Mouse (Mus musculus): ENCODE measurements at regions not wholly inside any gene's neighbourhood (a gene's known extent, or its start where the extent isn't known, plus 50 kb on each side); places are given as distances from the start of the nearest gene placed in this dataset.

GRCm38 (mm10) chr15:38351701-38352100 is 926.3 kb downstream of the 4930447A16Rik start:
- in situ Hi-C loops (cut with MboI, MseI): loop anchor here (10.0 kb wide), 1 partner anchor 1333 kb away; no protein-coding TSS in a partner anchor

GRCm38 (mm10) chr15:38353371-38353770 is 928.0 kb downstream of the 4930447A16Rik start:
- in situ Hi-C loops (cut with MboI, MseI): loop anchor here (10.0 kb wide), 1 partner anchor 1331 kb away; no protein-coding TSS in a partner anchor

- in situ Hi-C loops (cut with MboI, MseI): loop anchor here (10.0 kb wide), 1 partner anchor 1326 kb away; no protein-coding TSS in a partner anchor
Measured at GRCm38 (mm10) chr15:38359053-38359452, 933.7 kb downstream of the 4930447A16Rik start.

DNA sequence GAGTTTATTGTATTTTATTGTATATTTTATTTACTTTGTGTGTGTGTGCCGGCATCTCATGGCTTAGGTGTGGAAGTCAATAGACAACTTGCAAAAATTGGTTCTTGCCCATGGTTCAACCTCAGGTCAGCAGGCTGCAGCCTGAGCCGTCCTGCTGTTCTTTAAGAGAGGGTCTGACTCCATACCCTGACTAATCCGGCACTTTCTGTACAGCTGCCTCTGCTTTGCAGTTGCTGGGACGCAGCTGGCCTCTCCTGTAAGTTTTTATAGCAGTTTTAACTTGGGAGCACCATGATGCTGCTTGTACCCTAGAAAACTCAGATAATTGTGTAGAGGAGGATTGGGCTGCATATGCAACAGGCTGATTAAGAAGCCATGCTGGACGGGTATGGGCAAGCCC is 938.2 kb downstream of the 4930447A16Rik start:
- in situ Hi-C loops (cut with MboI, MseI): no loop called here

- in situ Hi-C loops (cut with MboI, MseI): no loop called here
Measured at GRCm38 (mm10) chr15:38364014-38364413, 938.7 kb downstream of the 4930447A16Rik start.

DNA sequence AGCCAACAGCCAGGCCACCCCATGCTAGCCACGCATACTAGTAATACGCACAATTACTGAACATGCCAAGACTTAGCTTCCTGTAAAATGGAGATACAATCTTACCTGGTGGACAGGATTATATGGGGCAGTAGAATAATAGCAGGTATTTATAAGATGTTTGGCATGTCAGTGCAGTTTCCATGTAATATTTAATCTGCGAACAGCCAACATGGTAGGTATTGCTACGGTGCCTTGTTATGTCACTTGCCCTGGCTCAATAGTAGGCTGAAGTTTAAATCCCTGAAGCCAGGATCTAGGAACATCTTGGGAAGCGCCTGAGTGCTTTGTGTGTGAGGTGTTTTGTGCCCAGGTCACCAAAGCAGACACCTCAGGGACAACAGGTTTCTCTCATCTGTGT is 942.3 kb downstream of the 4930447A16Rik start:
- in situ Hi-C loops (cut with MboI, MseI): no loop called here

- in situ Hi-C loops (cut with MboI, MseI): no loop called here
Measured at GRCm38 (mm10) chr15:38368291-38368690, 942.9 kb downstream of the 4930447A16Rik start.

DNA sequence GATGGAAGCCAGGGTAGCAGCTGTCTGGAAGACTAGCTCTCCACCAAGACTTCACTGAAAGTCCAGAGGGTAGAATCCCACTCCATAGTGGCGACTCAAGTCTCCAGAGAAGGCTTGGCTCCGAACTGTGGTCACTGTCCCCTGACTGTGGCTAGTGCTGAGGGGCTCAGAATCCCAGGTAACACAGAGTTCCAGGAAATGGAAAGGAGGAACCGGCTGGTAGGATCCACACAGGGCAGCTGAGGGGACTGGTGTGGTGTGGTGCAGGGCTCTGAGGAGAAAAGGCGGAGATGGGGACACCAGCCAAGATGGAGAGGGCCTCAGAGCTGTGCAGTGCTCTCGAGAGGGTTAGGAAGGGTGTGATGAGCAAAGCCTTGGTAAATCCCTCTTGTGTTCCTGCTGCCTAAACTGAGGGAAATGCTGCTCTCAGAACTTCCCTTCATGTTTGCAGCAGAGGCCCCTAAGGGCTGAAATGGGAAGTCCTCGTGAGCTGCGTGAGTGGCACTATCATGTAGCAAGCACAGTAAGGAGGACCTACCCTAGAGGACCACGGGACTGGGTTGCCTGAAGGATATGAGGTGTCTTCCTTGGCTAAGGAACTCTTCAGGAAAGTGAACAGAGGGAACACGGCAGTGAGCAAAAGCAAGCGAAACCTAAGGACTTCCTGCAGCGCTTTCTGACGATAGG is 946.2 kb downstream of the 4930447A16Rik start:
- in situ Hi-C loops (cut with MboI, MseI): no loop called here

DNA sequence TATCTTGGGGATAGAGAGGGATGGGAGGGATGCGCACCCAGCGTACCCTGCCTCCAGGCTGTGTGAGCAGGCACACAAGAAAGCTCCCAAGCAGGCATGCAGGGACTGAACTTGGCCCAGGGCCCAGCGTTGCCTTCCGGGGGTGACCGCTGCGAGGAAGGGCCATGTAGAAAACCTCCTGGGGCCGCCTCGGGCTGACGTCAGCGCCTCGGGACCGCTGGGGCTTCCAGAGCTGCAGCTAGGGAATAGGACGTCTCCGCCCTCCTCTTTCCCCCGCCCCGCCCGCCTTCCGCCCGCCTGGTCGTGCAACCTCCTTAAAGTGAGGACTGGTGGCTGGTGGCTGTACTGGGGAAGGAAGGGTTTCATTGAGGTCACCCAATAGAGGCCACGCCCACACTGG is 948.4 kb downstream of the 4930447A16Rik start:
- in situ Hi-C loops (cut with MboI, MseI): no loop called here

DNA sequence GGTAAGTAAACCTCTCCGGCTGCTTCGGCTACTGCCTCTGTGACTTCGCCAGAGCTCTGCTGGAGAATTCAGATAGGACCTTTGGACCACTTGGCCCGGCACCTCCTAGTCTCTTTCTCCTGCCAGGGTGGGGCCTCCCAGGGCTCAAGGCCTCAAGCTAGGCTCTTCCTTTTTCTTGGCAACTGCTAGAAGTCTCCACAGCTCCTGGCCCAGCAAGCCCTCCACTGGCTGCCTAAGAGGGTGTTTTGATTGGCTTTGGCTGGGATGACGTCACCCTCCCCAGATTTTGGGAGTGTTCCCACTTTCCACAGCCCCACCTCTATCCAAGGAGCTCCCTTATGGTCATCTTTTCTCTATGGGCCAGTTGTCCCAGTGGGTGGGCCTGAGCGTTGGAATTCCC is 949.4 kb downstream of the 4930447A16Rik start:
- in situ Hi-C loops (cut with MboI, MseI): no loop called here

DNA sequence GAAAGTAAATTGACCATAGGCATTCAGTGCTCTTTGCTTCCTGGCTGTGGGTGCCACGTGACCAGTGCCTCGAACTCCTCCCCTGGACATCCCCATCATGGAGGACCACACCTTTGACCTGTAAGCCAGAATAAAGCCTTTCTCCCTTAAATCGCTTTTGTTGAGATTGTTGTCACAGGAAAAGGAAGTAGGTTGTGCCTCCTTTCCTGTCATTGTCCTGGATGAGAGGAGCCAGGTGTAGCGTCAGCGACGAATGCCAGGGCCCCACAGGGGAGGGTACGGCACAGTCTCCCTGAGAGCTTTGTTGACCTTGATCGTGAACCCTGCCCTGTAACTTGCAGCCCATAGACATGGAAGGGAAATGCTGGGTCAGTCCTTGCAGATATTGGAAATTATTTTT is 952.8 kb downstream of the 4930447A16Rik start:
- in situ Hi-C loops (cut with MboI, MseI): no loop called here

- in situ Hi-C loops (cut with MboI, MseI): loop anchor here (5.0 kb wide), 1 partner anchor 75 kb away; no protein-coding TSS in a partner anchor
Measured at GRCm38 (mm10) chr15:38387617-38388016, 962.3 kb downstream of the 4930447A16Rik start.

GRCm38 (mm10) chr15:38388436-38388835 is 963.1 kb downstream of the 4930447A16Rik start:
- in situ Hi-C loops (cut with MboI, MseI): loop anchor here (5.0 kb wide), 1 partner anchor 74 kb away; no protein-coding TSS in a partner anchor

DNA sequence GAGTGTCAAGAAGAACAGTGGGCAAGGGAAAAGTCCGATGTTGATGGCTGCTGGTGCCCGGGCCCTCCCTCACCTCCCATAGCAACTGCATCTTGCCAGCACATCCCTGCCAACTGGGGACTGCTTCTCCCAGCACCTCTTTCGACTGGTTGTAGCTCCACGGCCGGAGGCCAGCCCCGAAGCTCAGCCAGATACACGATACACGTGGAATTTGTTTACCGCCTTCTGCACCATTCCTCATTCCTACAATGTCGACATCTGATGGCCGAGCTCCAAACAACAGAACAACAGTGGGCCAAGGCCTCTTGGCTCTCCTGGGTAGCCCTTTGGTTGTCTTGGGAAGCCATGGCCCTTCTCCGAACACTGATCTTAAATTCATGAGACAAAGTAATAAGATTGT is 965.1 kb downstream of the 4930447A16Rik start:
- in situ Hi-C loops (cut with MboI, MseI): loop anchor here (10.0 kb wide), 1 partner anchor 1586 kb away; no protein-coding TSS in a partner anchor

DNA sequence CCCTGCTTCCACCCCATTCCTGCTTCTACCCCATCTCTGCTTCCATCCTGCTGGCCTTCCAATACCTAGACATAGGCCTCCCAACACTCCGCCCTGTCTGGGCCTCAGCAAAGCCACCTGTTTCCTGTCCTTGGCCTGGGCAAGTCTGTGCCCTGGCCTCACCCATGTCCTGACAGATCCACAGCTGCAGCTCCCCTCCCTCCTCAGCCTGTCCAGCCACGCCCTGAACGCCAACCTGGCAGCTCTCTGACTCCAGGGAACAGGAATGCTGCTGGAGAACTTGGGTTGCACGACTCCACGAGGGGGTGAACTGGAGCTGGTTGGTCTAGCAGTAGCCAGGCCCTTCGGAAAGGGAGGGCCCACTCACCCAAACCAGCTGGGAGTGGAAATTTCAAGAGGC is 966.1 kb downstream of the 4930447A16Rik start:
- in situ Hi-C loops (cut with MboI, MseI): loop anchor here (10.0 kb wide), 1 partner anchor 1587 kb away; no protein-coding TSS in a partner anchor

- in situ Hi-C loops (cut with MboI, MseI): loop anchor here (10.0 kb wide), 1 partner anchor 1587 kb away; no protein-coding TSS in a partner anchor
Measured at GRCm38 (mm10) chr15:38391860-38392259, 966.5 kb downstream of the 4930447A16Rik start.

GRCm38 (mm10) chr15:38392441-38393149 is 967.2 kb downstream of the 4930447A16Rik start:
- in situ Hi-C loops (cut with MboI, MseI): loop anchor here (10.0 kb wide), 1 partner anchor 1588 kb away; no protein-coding TSS in a partner anchor

DNA sequence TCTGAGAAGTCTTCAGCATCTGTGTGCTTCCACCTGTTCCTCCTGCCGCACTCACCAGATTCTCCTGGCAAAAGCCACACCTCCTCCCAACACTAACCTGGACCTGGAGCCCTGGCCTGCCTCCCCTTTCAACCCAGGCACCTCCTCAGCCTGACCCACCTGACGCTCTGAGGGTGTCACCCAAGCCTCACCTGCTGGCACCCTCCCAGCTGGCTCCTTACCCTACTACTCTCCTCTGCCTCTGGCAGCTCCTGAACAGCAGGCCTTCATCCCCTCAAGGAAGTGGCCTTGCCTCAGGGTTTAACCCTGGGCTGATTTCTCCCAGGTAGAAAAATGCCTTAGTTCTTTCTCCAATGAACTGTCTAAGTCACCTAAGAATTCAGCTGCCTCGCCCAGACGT is 973.5 kb downstream of the 4930447A16Rik start:
- in situ Hi-C loops (cut with MboI, MseI): loop anchor here (10.0 kb wide), 1 partner anchor 1594 kb away; no protein-coding TSS in a partner anchor

- in situ Hi-C loops (cut with MboI, MseI): no loop called here
Measured at GRCm38 (mm10) chr15:38402762-38403161, 977.4 kb downstream of the 4930447A16Rik start.

GRCm38 (mm10) chr15:38403760-38404375 is 978.5 kb downstream of the 4930447A16Rik start:
- in situ Hi-C loops (cut with MboI, MseI): no loop called here

GRCm38 (mm10) chr15:38406114-38406960 is 981.0 kb downstream of the 4930447A16Rik start:
- in situ Hi-C loops (cut with MboI, MseI): no loop called here
